Mouse (Mus musculus) intestine, postnatal 0 days (tissue): ENCODE measurements around the gene B3gnt6. TPM values are rescaled to one million over a fixed set of nuclear protein-coding genes. Genes with fewer than 3 reads are reported as not detected.

ENCODE experiments used
- ATAC-seq: fragments of 200-750 bp; cut with Nextera tagmentation; 2 replicates; pipeline ENCODE4 v1.8.0; 2017; ENCODE audit warnings: mild to moderate bottlenecking, moderate TSS enrichment, moderate library complexity
- H3K27ac ChIP-seq: fragments of 300-500 bp; sonication (generic); 2 replicates; pipeline ENCODE4 v1.5.1; 2014; ENCODE audit warnings: mild to moderate bottlenecking, low read depth, low read length, moderate library complexity
- H3K27me3 ChIP-seq: fragments of 300-500 bp; sonication (generic); replicated peaks from 2 replicates; pipeline ENCODE4 v1.6.1; 2014; ENCODE audit warnings: low read length, mixed read lengths; ENCODE audit not compliant: control insufficient read depth, insufficient read depth
- H3K36me3 ChIP-seq: fragments of 300-500 bp; sonication (generic); 2 replicates; pipeline ENCODE4 v1.6.1; 2014; ENCODE audit warnings: mild to moderate bottlenecking, moderate library complexity; ENCODE audit not compliant: control insufficient read depth, insufficient read depth
- H3K4me1 ChIP-seq: fragments of 300-500 bp; sonication (generic); replicated peaks from 2 replicates; pipeline ENCODE4 v1.6.1; 2014; ENCODE audit warnings: antibody characterized with exemption, low read length, mixed read lengths; ENCODE audit not compliant: control insufficient read depth, insufficient read depth
- H3K4me2 ChIP-seq: fragments of 300-500 bp; sonication (generic); replicated peaks from 2 replicates; pipeline ENCODE4 v1.6.1; 2014; ENCODE audit warnings: low read depth, mild to moderate bottlenecking, moderate library complexity
- H3K4me3 ChIP-seq: fragments of 300-500 bp; sonication (generic); 2 replicates; pipeline ENCODE4 v1.5.1; 2014; ENCODE audit warnings: low read depth, low read length
- H3K9ac ChIP-seq: fragments of 300-500 bp; sonication (generic); 2 replicates; pipeline ENCODE4 v1.6.1; 2014; ENCODE audit warnings: mild to moderate bottlenecking, low read depth, low read length
- H3K9me3 ChIP-seq: fragments of 300-500 bp; sonication (generic); 2 replicates; pipeline ENCODE4 v1.6.1; 2016; ENCODE audit warnings: mixed run types; ENCODE audit not compliant: control insufficient read depth
- CTCF ChIP-seq: sonication (generic); IDR thresholded peaks from 2 replicates; pipeline ENCODE4 v1.5.1; 2016; ENCODE audit warnings: low read depth, mild to moderate bottlenecking, control low read depth, antibody characterized with exemption, moderate library complexity
- WGBS: fragments of 180-500 bp; shearing (Covaris S2); extraction: QIAGEN DNeasy Blood & Tissue Kit; methylation state at CpG from one replicate; pipeline ENCODE4 v1.1.7; 2014; 5-methylcytosine and 5-hydroxymethylcytosine counted together
- polyA plus RNA-seq: library from polyadenylated mRNA; unstranded; fragments of >200 nt; fragmentation: Nextera tagmentation; extraction: Ambion mirVana; gene quantifications from 2 replicates; pipeline ENCODE4 v1.2.1, GENCODE M21; 2015

Gene B3gnt6
- polyA plus RNA-seq, 1 experiment from 2014 or later: 0.21 TPM

- Histone ChIP-seq H3K9me3 (no peaks in the 10 kb centered on the region), H3K27ac (no peak overlapping the region), H3K4me3 (no peak overlapping the region), H3K36me3 (no peaks in the 10 kb centered on the region), H3K4me2 (no peak overlapping the region), H3K27me3 (no peaks in the 10 kb centered on the region), H3K9ac (no peak overlapping the region), H3K4me1 (no peaks in the 10 kb centered on the region)
- WGBS: 71% methylated on average over 3 of the region's 3 CpGs
- TF ChIP-seq CTCF: no peak
- no peak for ATAC-seq
These were observed 56.6 kb downstream of the B3gnt6 start for GRCm38 (mm10) chr7:98142648-98143047.

Other genes with a start within 250 kb of the B3gnt6 start
- gene Myo7a, start 80.0 kb downstream of the B3gnt6 start, polyA plus RNA-seq: 24.0 and 25.0 TPM in 2 replicates
- 0.10 and 0.26 TPM in 2 replicates for gene Omp, start 54.0 kb downstream of the B3gnt6 start, polyA plus RNA-seq
- gene Capn5, start 21.2 kb downstream of the B3gnt6 start, polyA plus RNA-seq: 3.3 and 3.4 TPM in 2 replicates
- 9.7 TPM in 2 replicates for gene Acer3, start 121.7 kb upstream of the B3gnt6 start, polyA plus RNA-seq
- gene Tsku, start 161.8 kb upstream of the B3gnt6 start, polyA plus RNA-seq: 3.2 and 3.6 TPM in 2 replicates
- gene Gucy2d, start 240.9 kb upstream of the B3gnt6 start, polyA plus RNA-seq: 4.1 and 4.5 TPM in 2 replicates